Mouse (Mus musculus): Measurements from ENCODE around the gene Gm21650.
"Not testable (repeated sequence)": the region's sequence is repeated elsewhere in the genome, so short reads cannot be mapped to it uniquely, and the experiment has no call there.

The Gm21650 gene

GRCm38 (mm10) chrY:77692508-77692907 is at the start of gene Gm21650:
Gene Gm21650, plus strand, starts transcription at chrY:77692808.
- DNase-seq (ENCODE audit: low read depth, low spot score) = not testable (repeated sequence)
